Mouse (Mus musculus): ENCODE measurements around the gene Cox7b.
"Not testable (repeated sequence)": the region's sequence is repeated elsewhere in the genome, so short reads cannot be mapped to it uniquely, and the experiment has no call there.

The Cox7b gene

GRCm38 (mm10) chrX:106015571-106016322, at the start of gene Cox7b:
Gene Cox7b (plus strand): TSS chrX:106015700.
- peak; percentile 38 for DNase-seq (ENCODE audit: low spot score)

- no peak for DNase-seq (ENCODE audit: low spot score)
These were observed 13.9 kb upstream of the Cox7b start for GRCm38 (mm10) chrX:106001605-106002004.

DNA sequence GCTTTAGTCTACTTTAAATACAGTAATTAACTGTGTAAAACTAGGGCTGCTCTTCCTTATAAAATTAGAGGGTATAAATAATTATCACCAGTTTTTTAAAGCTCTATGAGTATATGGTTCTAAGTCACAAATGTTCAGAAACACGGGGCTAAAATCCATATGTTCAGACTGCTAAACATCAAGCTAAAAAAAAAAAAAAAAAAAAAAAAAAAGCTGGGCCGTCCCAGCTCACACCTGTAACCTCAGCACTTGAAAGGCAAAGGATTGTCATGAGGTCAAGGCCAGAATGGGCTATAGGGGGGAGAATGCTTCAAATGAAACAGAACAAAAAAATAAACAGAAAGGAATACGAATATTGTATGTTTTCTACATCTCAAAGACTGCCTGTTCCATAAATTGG, 4.7 kb upstream of the Cox7b start:
- no peak for DNase-seq (ENCODE audit: low spot score)

- DNase-seq (ENCODE audit: low spot score): peak; percentile 29
These were observed 3.9 kb upstream of the Cox7b start, which contains the start of gene Magt1 for GRCm38 (mm10) chrX:106011465-106012159. Gene Magt1 (minus strand): TSS chrX:106011906.

- no peak for DNase-seq (ENCODE audit: low spot score)
These were observed 2.9 kb upstream of the Cox7b start for GRCm38 (mm10) chrX:106012559-106012958.

DNA sequence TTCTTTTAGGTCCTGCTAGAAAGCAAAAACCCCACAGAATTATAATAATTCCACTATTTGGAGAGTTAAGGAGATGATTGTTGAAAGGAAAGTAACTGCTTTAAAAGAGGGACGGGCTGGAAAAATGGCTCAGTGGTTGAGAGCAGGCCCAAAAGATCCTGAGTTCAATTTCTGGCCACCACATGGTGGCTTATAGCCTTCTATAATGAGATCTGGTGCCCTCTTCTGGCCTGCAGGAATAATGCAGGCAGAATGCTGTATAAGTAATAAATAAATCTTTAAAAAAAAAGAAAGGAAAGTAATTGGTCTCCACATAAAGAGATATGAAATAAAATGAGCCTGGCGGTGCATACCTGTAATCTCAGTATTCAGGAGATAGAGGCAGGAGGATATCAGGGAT, 2.3 kb upstream of the Cox7b start:
- no peak for DNase-seq (ENCODE audit: low spot score)

GRCm38 (mm10) chrX:106014741-106015377, 641 bp upstream of the Cox7b start:
- DNase-seq (ENCODE audit: low spot score): not testable (repeated sequence)

- no peak for DNase-seq (ENCODE audit: low spot score)
These were observed 1.6 kb downstream of the Cox7b start for GRCm38 (mm10) chrX:106017102-106017501.

GRCm38 (mm10) chrX:106017516-106017915, 2.0 kb downstream of the Cox7b start:
- no peak for DNase-seq (ENCODE audit: low spot score)

GRCm38 (mm10) chrX:106026418-106027342, 11.2 kb downstream of the Cox7b start, which contains the start of gene Atp7a:
Gene Atp7a (plus strand): TSS chrX:106027276.
- DNase-seq (ENCODE audit: low spot score): peak; percentile 54

- no peak for DNase-seq (ENCODE audit: low spot score)
These were observed 11.8 kb downstream of the Cox7b start for GRCm38 (mm10) chrX:106027343-106027674.

DNA sequence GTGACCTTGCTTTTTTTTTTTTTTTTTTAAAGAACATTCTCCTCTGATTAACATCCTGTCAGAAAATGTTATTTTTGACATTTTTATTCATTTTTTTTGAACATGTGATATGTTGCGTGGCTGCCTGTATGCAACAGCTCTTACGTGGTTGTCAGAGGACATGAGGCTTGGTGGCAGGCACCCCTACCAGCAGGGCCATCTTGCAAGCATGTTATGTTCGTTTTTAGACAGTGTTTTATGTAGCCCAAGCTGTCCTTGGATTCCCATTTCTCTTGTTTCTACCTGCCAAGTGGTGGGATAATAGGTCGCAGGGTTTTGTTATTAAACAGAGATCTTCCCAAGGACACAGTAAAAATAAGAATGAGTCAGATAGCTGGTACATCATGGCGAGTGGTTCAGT, 14.7 kb downstream of the Cox7b start:
- DNase-seq (ENCODE audit: low spot score): no peak

- no peak for DNase-seq (ENCODE audit: low spot score)
These were observed 15.6 kb downstream of the Cox7b start for GRCm38 (mm10) chrX:106031124-106031523.

DNA sequence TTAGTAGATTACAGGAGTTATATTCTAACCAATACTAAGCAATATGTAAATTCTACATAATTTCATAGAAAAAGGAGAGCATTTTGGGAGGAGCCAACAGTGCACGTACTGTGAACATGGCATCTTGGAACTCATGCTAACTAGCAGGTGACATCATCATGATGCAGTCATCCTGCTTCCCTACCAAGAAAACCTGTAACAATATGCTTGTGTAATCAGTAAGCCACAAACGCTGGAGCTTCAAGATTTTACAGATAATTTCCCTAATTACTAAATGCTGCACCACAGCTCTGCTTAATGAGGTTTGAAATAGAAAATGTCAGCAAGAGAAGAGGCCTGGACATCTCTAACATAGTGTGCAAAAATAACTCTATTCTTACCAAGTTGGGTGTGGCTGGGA, 20.2 kb downstream of the Cox7b start:
- no peak for DNase-seq (ENCODE audit: low spot score)

DNA sequence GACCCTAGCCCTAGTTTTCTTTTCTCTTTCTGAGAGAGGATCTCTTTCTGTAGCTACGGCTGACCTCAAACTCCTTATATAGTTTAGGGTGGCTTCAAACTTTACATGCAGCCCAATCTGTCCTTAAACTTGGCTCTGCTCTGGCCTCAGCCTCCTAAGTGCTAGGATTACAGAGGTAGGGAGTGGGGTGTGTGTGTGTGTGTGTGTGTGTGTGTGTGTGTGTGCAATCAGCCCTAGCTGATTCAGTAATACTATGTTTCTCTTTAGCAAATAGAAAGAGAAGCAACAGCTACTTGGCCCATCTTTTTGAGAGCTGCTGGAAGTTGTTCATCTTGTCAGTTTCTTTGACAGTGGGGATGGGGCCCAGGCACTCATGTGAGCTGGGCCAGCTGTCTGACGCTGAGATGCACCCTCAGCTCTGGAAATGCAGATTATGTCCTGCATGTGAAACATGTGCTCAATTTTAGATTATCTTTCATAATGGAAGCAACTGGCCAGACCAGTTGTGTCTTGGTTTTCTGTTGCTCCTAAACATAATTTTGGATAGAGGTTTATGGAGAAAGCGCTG, 21.8 kb downstream of the Cox7b start:
- no peak for DNase-seq (ENCODE audit: low spot score)

- no peak for DNase-seq (ENCODE audit: low spot score)
These were observed 28.5 kb downstream of the Cox7b start for GRCm38 (mm10) chrX:106043863-106044617.

- DNase-seq (ENCODE audit: low spot score): no peak
These were observed 30.0 kb downstream of the Cox7b start for GRCm38 (mm10) chrX:106045455-106045854.

- no peak for DNase-seq (ENCODE audit: low spot score)
These were observed 30.4 kb downstream of the Cox7b start for GRCm38 (mm10) chrX:106045928-106046327.

GRCm38 (mm10) chrX:106048191-106048590, 32.7 kb downstream of the Cox7b start:
- no peak for DNase-seq (ENCODE audit: low spot score)
